Mouse (Mus musculus) gastrocnemius, postnatal 25 days (tissue): ENCODE results near the gene Ralgps1. TPM values are rescaled to one million over a fixed set of nuclear protein-coding genes. Genes with fewer than 3 reads are reported as not detected.
"Not testable (repeated sequence)": the region's sequence is repeated elsewhere in the genome, so short reads cannot be mapped to it uniquely, and the experiment has no call there.

Source experiments
- DNase-seq: peaks from one replicate; pipeline ENCODE4 v3.0.0; 2022
- total RNA-seq, 2 experiments: library from RNA; stranded (reverse); gene quantifications; 1 replicate in 1 of 2; 2 replicates in 1 of 2; pipeline ENCODE4 v1.2.3; 2021

The Ralgps1 gene
- total RNA-seq, 2 experiments from 2014 or later: 2.3 to 2.5 TPM

GRCm38 (mm10) chr2:33131500-33132092, 239.7 kb downstream of the Ralgps1 start, which contains the start of gene Garnl3:
TSS of gene Garnl3 (minus strand) at chr2:33131654.
- no peak for DNase-seq

- DNase-seq: peak; percentile 98
These were observed 240.5 kb downstream of the Ralgps1 start for GRCm38 (mm10) chr2:33130526-33131483.

GRCm38 (mm10) chr2:33130141-33130525, 241.2 kb downstream of the Ralgps1 start:
- no peak for DNase-seq

- DNase-seq: peak; percentile 24
These were observed 241.6 kb downstream of the Ralgps1 start for GRCm38 (mm10) chr2:33129696-33130095.

GRCm38 (mm10) chr2:33129005-33129404, 242.3 kb downstream of the Ralgps1 start:
- no peak for DNase-seq

GRCm38 (mm10) chr2:33127271-33127670, 244.0 kb downstream of the Ralgps1 start:
- DNase-seq: no peak

- no peak for DNase-seq
These were observed 248.4 kb downstream of the Ralgps1 start for GRCm38 (mm10) chr2:33122856-33123255.

GRCm38 (mm10) chr2:33100536-33100935, 270.8 kb downstream of the Ralgps1 start:
- no peak for DNase-seq

- not testable (repeated sequence) for DNase-seq
These were observed 274.0 kb downstream of the Ralgps1 start for GRCm38 (mm10) chr2:33097326-33097725.

- no peak for DNase-seq
These were observed 276.0 kb downstream of the Ralgps1 start for GRCm38 (mm10) chr2:33095221-33095671.

- DNase-seq: no peak
These were observed 280.4 kb downstream of the Ralgps1 start for GRCm38 (mm10) chr2:33090620-33091520.

- DNase-seq: not testable (repeated sequence)
These were observed 281.3 kb downstream of the Ralgps1 start for GRCm38 (mm10) chr2:33090033-33090400.

- DNase-seq: no peak
These were observed 281.8 kb downstream of the Ralgps1 start for GRCm38 (mm10) chr2:33089356-33090032.

GRCm38 (mm10) chr2:33086671-33087363, 284.5 kb downstream of the Ralgps1 start:
- no peak for DNase-seq

- DNase-seq: no peak
These were observed 285.2 kb downstream of the Ralgps1 start for GRCm38 (mm10) chr2:33086016-33086596.

GRCm38 (mm10) chr2:33084221-33084620, 287.1 kb downstream of the Ralgps1 start:
- no peak for DNase-seq
